ENCODE assay signal across 12 mouse cellular contexts in the genomic region with DNA sequence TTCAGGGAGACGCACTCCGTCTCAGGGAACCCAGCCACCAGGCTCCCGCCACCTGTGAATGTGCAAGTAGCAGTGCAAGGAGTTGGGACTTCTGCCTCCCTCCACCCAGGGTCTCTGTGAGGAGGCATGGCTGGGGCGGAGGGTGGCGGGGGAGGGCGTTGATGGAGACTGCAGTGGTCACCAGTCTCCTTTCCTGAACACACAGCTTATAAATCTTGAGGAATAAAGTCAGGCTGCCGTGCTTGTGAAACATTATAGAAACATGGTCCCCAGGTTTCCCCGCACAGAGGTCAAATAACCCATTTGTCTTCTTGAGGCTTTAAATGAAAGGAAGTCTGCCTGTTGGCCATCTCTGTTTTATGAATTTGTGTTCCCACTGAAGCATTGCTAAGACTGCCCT.
DNase-seq lines count a peak whose midpoint lies in the region; ATAC-seq and TF ChIP-seq lines count a peak whose summit lies in the region.
"Had no signal": no experiment of that assay in that cellular context is flagged by ENCODE, and none has a peak within 500 bp of the region (broad histone marks: within the 10 kb centered on the region; RNA-seq: fewer than 3 reads in every experiment).

No protein-coding gene starts in this region.

- no peak overlapping the region for H3K4me3 ChIP-seq in intestine, embryonic 16.5 days (ENCODE audit: low read length)
- H3K4me3 ChIP-seq in intestine, postnatal 0 days (ENCODE audit: low read depth, low read length): no peak overlapping the region
- H3K4me3 ChIP-seq in midbrain, embryonic 13.5 days (replicated peaks): no peak overlapping the region

- peaks cover 27% of the 10 kb centered on the region for H3K4me1 ChIP-seq in intestine, embryonic 16.5 days (ENCODE audit: control insufficient read depth, insufficient read depth, low read length)
- H3K4me1 ChIP-seq in intestine, postnatal 0 days (replicated peaks; ENCODE audit: control insufficient read depth, insufficient read depth, low read length): no peaks in the 10 kb centered on the region
- H3K4me1 ChIP-seq in midbrain, embryonic 13.5 days (replicated peaks): peaks cover 28% of the 10 kb centered on the region

- H3K9ac ChIP-seq in intestine, embryonic 16.5 days (ENCODE audit: low read depth, low read length): no peak overlapping the region
- no peak overlapping the region for H3K9ac ChIP-seq in intestine, postnatal 0 days (ENCODE audit: low read depth, low read length)
- no peak overlapping the region for H3K9ac ChIP-seq in midbrain, embryonic 13.5 days (replicated peaks)

- DNase-seq in embryo, embryonic 10.5 days (ENCODE audit: low spot score): peak; percentile 67
- peak; percentile 80 for DNase-seq in forelimb bud, embryonic 11.5 days (ENCODE audit: low read depth, low spot score)
- DNase-seq in frontal cortex, postnatal 36 days (ENCODE audit: low spot score in 2 of 2): no peak
- DNase-seq: gastrocnemius, postnatal 14 days; liver; thymus, postnatal 36 days had no signal

- no peak for ATAC-seq in intestine, embryonic 16.5 days
- no peak for ATAC-seq in intestine, postnatal 0 days
- ATAC-seq in midbrain, embryonic 13.5 days: peak; percentile 55; the same call in 1 of the 2 replicates
- ATAC-seq in megakaryocyte, adult 5-6 weeks (ENCODE audit: poor library complexity, severe bottlenecking): no peak
- no peak for ATAC-seq in inflammation-experienced regulatory T-cells, adult 6 months

- H3K36me3 ChIP-seq in intestine, embryonic 16.5 days (ENCODE audit: control insufficient read depth, insufficient read depth, low read length): no peaks in the 10 kb centered on the region
- peaks cover 13% of the 10 kb centered on the region; the same call in 1 of the 2 replicates for H3K36me3 ChIP-seq in intestine, postnatal 0 days (ENCODE audit: control insufficient read depth, insufficient read depth)
- H3K36me3 ChIP-seq in midbrain, embryonic 13.5 days: no peaks in the 10 kb centered on the region

- H3K4me2 ChIP-seq in intestine, embryonic 16.5 days (ENCODE audit: low read depth, low read length): no peak overlapping the region
- H3K4me2 ChIP-seq in intestine, postnatal 0 days (replicated peaks; ENCODE audit: low read depth): no peak overlapping the region
- no peak overlapping the region for H3K4me2 ChIP-seq in midbrain, embryonic 13.5 days (replicated peaks)

- no peaks in the 10 kb centered on the region for H3K9me3 ChIP-seq in intestine, embryonic 16.5 days (ENCODE audit: control insufficient read depth, low read length)
- no peaks in the 10 kb centered on the region for H3K9me3 ChIP-seq in intestine, postnatal 0 days (ENCODE audit: control insufficient read depth)
- no peaks in the 10 kb centered on the region for H3K9me3 ChIP-seq in midbrain, embryonic 13.5 days

- H3K27me3 ChIP-seq in intestine, embryonic 16.5 days (replicated peaks; ENCODE audit: control insufficient read depth, insufficient read depth, low read length): no peaks in the 10 kb centered on the region
- H3K27me3 ChIP-seq in intestine, postnatal 0 days (replicated peaks; ENCODE audit: control insufficient read depth, insufficient read depth, low read length): no peaks in the 10 kb centered on the region
- H3K27me3 ChIP-seq in midbrain, embryonic 13.5 days: peaks cover 6% of the 10 kb centered on the region; the same call in 1 of the 2 replicates

- H3K27ac ChIP-seq in intestine, embryonic 16.5 days (ENCODE audit: low read length): 0 out of 2 replicates have a peak overlapping the region, but pooled peaks have one; percentile 29
- H3K27ac ChIP-seq in intestine, postnatal 0 days (ENCODE audit: low read depth, low read length): no peak overlapping the region
- H3K27ac ChIP-seq in midbrain, embryonic 13.5 days: no peak overlapping the region
- H3K27ac ChIP-seq: macrophage had no signal

- TF ChIP-seq CTCF in intestine, postnatal 0 days (IDR thresholded peaks at IDR 0.05; ENCODE audit: low read depth): no peak

- WGBS in intestine, embryonic 16.5 days: 61% methylated on average over 8 of the region's 8 CpGs
- WGBS in intestine, postnatal 0 days: 83% methylated on average over 8 of the region's 8 CpGs
- 66% methylated on average over 8 of the region's 8 CpGs for WGBS in midbrain, embryonic 13.5 days

Comparison
In these comparisons a context has a peak if more than half of its experiments do, and no peak if none do; other contexts are left out.
1. DNase-seq: peak in embryo, embryonic 10.5 days (single experiment) and forelimb bud, embryonic 11.5 days (single experiment); none in frontal cortex, postnatal 36 days (0 of 2).